Mouse (Mus musculus): ENCODE measurements around the gene Mms19. TPM values are rescaled to one million over a fixed set of nuclear protein-coding genes. Genes with fewer than 3 reads are reported as not detected.
A peak's percentile ranks its signal among the peaks of the same experiment; 100 is the strongest.

Mms19 gene
- total RNA-seq, 2 experiments from 2014 or later = 9.2 to 12.9 TPM

GRCm38 (mm10) chr19:41998770-41999548 lies 18.0 kb upstream of the Mms19 start:
- DNase-seq = no peak

- no peak for DNase-seq
These were observed 16.1 kb upstream of the Mms19 start for GRCm38 (mm10) chr19:41997090-41997489.

- no peak for DNase-seq
These were observed 14.5 kb upstream of the Mms19 start for GRCm38 (mm10) chr19:41995483-41995882.

GRCm38 (mm10) chr19:41994023-41994422 lies 13.1 kb upstream of the Mms19 start:
- no peak for DNase-seq

- peak; percentile 93 for DNase-seq
These were observed 12.5 kb upstream of the Mms19 start for GRCm38 (mm10) chr19:41993484-41993883.

- no peak for DNase-seq
These were observed 12.0 kb upstream of the Mms19 start for GRCm38 (mm10) chr19:41992971-41993370.

GRCm38 (mm10) chr19:41991926-41992477 lies 11.0 kb upstream of the Mms19 start:
- no peak for DNase-seq

GRCm38 (mm10) chr19:41989810-41990209 lies 8.9 kb upstream of the Mms19 start:
- DNase-seq = no peak

- DNase-seq = peak; percentile 48
These were observed 6.2 kb upstream of the Mms19 start for GRCm38 (mm10) chr19:41987206-41987605.

- DNase-seq = no peak
These were observed 5.0 kb upstream of the Mms19 start for GRCm38 (mm10) chr19:41985994-41986393.

GRCm38 (mm10) chr19:41982791-41983150 lies 1.8 kb upstream of the Mms19 start:
- no peak for DNase-seq

GRCm38 (mm10) chr19:41981931-41982790 lies 1.2 kb upstream of the Mms19 start:
- DNase-seq = peak; percentile 76

- DNase-seq = no peak
These were observed 604 bp upstream of the Mms19 start, which contains the start of gene Ubtd1 for GRCm38 (mm10) chr19:41981595-41981927. Gene Ubtd1, plus strand, starts transcription at chr19:41981763.

- DNase-seq = peak; percentile 26
These were observed 537 bp downstream of the Mms19 start for GRCm38 (mm10) chr19:41980422-41980818.

GRCm38 (mm10) chr19:41973891-41974794 lies 6.8 kb downstream of the Mms19 start:
- no peak for DNase-seq

- DNase-seq = no peak
These were observed 11.3 kb downstream of the Mms19 start for GRCm38 (mm10) chr19:41969618-41970017.

GRCm38 (mm10) chr19:41953574-41953973 lies 27.4 kb downstream of the Mms19 start:
- no peak for DNase-seq

GRCm38 (mm10) chr19:41952287-41952686 lies 28.7 kb downstream of the Mms19 start:
- DNase-seq = no peak

GRCm38 (mm10) chr19:41943841-41944240 lies 37.1 kb downstream of the Mms19 start:
- no peak for DNase-seq

GRCm38 (mm10) chr19:41938539-41938938 lies 42.4 kb downstream of the Mms19 start:
- DNase-seq = no peak

GRCm38 (mm10) chr19:41935921-41936320 lies 45.0 kb downstream of the Mms19 start:
- DNase-seq = no peak

GRCm38 (mm10) chr19:41934124-41934523 lies 46.8 kb downstream of the Mms19 start:
- no peak for DNase-seq
